19 mouse cellular contexts compared by ENCODE assay signal in the genomic region with DNA sequence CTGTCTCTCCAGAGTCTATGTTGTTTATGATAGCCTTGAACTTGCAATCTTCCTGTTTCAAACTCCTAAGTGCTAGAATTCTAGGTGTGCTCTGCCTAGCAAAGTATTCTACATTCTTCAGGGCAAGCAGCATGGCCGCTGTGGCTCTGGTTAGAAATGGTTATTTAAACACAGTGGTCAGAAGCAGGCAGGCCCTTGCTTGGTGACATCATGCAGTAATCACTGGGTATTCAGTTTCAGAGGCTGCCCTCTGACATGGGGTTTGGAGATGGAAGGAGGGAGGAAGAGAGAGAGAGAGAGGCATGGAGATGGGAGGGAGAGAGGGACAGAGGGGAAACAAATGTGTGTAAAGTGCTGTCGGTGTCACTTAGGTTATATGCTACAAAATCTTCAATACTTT. TPM values are rescaled to one million over a fixed set of nuclear protein-coding genes. Genes with fewer than 3 reads are reported as not detected.
DNase-seq lines count a peak whose midpoint lies in the region; ATAC-seq lines count a peak whose summit lies in the region.
"Had no signal": no experiment of that assay in that cellular context is flagged by ENCODE, and none has a peak within 500 bp of the region (broad histone marks: within the 10 kb centered on the region; RNA-seq: fewer than 3 reads in every experiment).

No protein-coding gene starts in this region.

- H3K4me1 ChIP-seq in hindbrain, embryonic 12.5 days: 0 out of 2 replicates have a peak, but pooled peaks cover 3% of the 10 kb centered on the region
- no peaks in the 10 kb centered on the region for H3K4me1 ChIP-seq in hindbrain, embryonic 13.5 days (replicated peaks)
- peaks cover 28% of the 10 kb centered on the region for H3K4me1 ChIP-seq in embryonic facial prominence, embryonic 10.5 days
- H3K4me1 ChIP-seq: forebrain, embryonic 15.5 days had no signal

- DNase-seq in embryo, embryonic 10.5 days (ENCODE audit: low spot score): peak; percentile 46
- no peak for DNase-seq in embryonic facial prominence, embryonic 10.5 days (ENCODE audit: low spot score)
- no peak for DNase-seq in thymus, postnatal 36 days
- no peak for DNase-seq in MN1 (ENCODE audit: low spot score)
- DNase-seq: adrenal gland, postnatal 10 days; cerebellum, adult 11 months; cerebellum, adult 8-10 months; cerebellum, postnatal 14 days; gastrocnemius, postnatal 14 days; heart, adult 2 months; heart, postnatal 36 days; kidney, adult 11 months had no signal

- no peaks in the 10 kb centered on the region for H3K9me3 ChIP-seq in hindbrain, embryonic 12.5 days (replicated peaks)
- H3K9me3 ChIP-seq in hindbrain, embryonic 13.5 days: no peaks in the 10 kb centered on the region
- no peaks in the 10 kb centered on the region for H3K9me3 ChIP-seq in embryonic facial prominence, embryonic 10.5 days
- H3K9me3 ChIP-seq: embryonic facial prominence, embryonic 13.5 days; forebrain, embryonic 15.5 days; heart, embryonic 13.5 days had no signal

- H3K27ac ChIP-seq in hindbrain, embryonic 12.5 days: 0 out of 2 replicates have a peak overlapping the region, but pooled peaks have one; percentile 4
- no peak overlapping the region for H3K27ac ChIP-seq in hindbrain, embryonic 13.5 days
- H3K27ac ChIP-seq in embryonic facial prominence, embryonic 10.5 days (replicated peaks): 0 out of 2 replicates have a peak overlapping the region, but pooled peaks have one; percentile 7
- H3K27ac ChIP-seq: embryonic facial prominence, embryonic 13.5 days; forebrain, embryonic 15.5 days; heart, adult 2 months; heart, embryonic 13.5 days; hindbrain, postnatal 0 days had no signal

- 79% methylated on average over 2 of the region's 2 CpGs for WGBS in hindbrain, embryonic 12.5 days
- 82% methylated on average over 2 of the region's 2 CpGs for WGBS in hindbrain, embryonic 13.5 days
- 66% methylated on average over 2 of the region's 2 CpGs for WGBS in embryonic facial prominence, embryonic 10.5 days

- no peak for ATAC-seq in hindbrain, embryonic 12.5 days (ENCODE audit: low FRiP score)
- ATAC-seq in hindbrain, embryonic 13.5 days (ENCODE audit: low FRiP score): no peak
- ATAC-seq: forebrain, embryonic 15.5 days; hindbrain, postnatal 0 days had no signal

- no peak overlapping the region for H3K9ac ChIP-seq in hindbrain, embryonic 12.5 days
- H3K9ac ChIP-seq in hindbrain, embryonic 13.5 days: no peak overlapping the region
- H3K9ac ChIP-seq: embryonic facial prominence, embryonic 13.5 days; forebrain, embryonic 15.5 days; heart, embryonic 13.5 days had no signal

- H3K4me2 ChIP-seq in hindbrain, embryonic 12.5 days (replicated peaks): no peak overlapping the region
- no peak overlapping the region for H3K4me2 ChIP-seq in hindbrain, embryonic 13.5 days
- H3K4me2 ChIP-seq: embryonic facial prominence, embryonic 13.5 days; forebrain, embryonic 15.5 days; heart, embryonic 13.5 days had no signal

- no peaks in the 10 kb centered on the region for H3K27me3 ChIP-seq in hindbrain, embryonic 12.5 days
- no peaks in the 10 kb centered on the region for H3K27me3 ChIP-seq in hindbrain, embryonic 13.5 days
- H3K27me3 ChIP-seq in embryonic facial prominence, embryonic 10.5 days (replicated peaks; ENCODE audit: low read depth, poor library complexity, severe bottlenecking): no peaks in the 10 kb centered on the region
- H3K27me3 ChIP-seq: embryonic facial prominence, embryonic 13.5 days; forebrain, embryonic 15.5 days; heart, embryonic 13.5 days had no signal

- no peak overlapping the region for H3K4me3 ChIP-seq in hindbrain, embryonic 12.5 days
- H3K4me3 ChIP-seq in hindbrain, embryonic 13.5 days: no peak overlapping the region
- no peak overlapping the region for H3K4me3 ChIP-seq in embryonic facial prominence, embryonic 10.5 days
- H3K4me3 ChIP-seq: embryonic facial prominence, embryonic 13.5 days; erythroblast, embryonic 14.5 days; forebrain, embryonic 15.5 days; heart, adult 2 months; heart, embryonic 13.5 days had no signal

- no peaks in the 10 kb centered on the region for H3K36me3 ChIP-seq in hindbrain, embryonic 12.5 days
- H3K36me3 ChIP-seq in hindbrain, embryonic 13.5 days: no peaks in the 10 kb centered on the region
- no peaks in the 10 kb centered on the region for H3K36me3 ChIP-seq in embryonic facial prominence, embryonic 10.5 days (replicated peaks)
- H3K36me3 ChIP-seq: embryonic facial prominence, embryonic 13.5 days; forebrain, embryonic 15.5 days; heart, embryonic 13.5 days had no signal

RNA-seq across cellular contexts. Expression of gene Wnt5b, which starts 57.2 kb away (rescaled TPM):
- 8.3 and 9.9 TPM in 2 replicates for polyA plus RNA-seq in hindbrain, embryonic 12.5 days (2016; fragmentation: Nextera tagmentation; extraction: Ambion mirVana)
- polyA plus RNA-seq in hindbrain, embryonic 13.5 days (2015; fragmentation: Nextera tagmentation; extraction: Ambion mirVana): 4.1 and 5.0 TPM in 2 replicates
- polyA plus RNA-seq in embryonic facial prominence, embryonic 10.5 days (2016; fragmentation: Nextera tagmentation; extraction: Ambion mirVana): 13.2 and 14.2 TPM in 2 replicates
- polyA plus RNA-seq: erythroblast, embryonic 14.5 days had no signal
